Mouse (Mus musculus) brain, embryonic 14.5 days (tissue): ENCODE measurements at regions not wholly inside any gene's neighbourhood (a gene's known extent, or its start where the extent isn't known, plus 50 kb on each side); places are given as distances from the start of the nearest gene placed in this dataset.
"Not testable (repeated sequence)": the region's sequence is repeated elsewhere in the genome, so short reads cannot be mapped to it uniquely, and the experiment has no call there.

Experiments used
- DNase-seq: peaks from one replicate; pipeline ENCODE4 v3.0.0-alpha.2; 2011; ENCODE audit warnings: low read depth
- CTCF ChIP-seq: fragments of 200-500 bp; IDR thresholded peaks from 2 replicates; pipeline ENCODE4 v1.5.1; 2012; ENCODE audit warnings: inconsistent platforms, mild to moderate bottlenecking, moderate library complexity, borderline replicate concordance; ENCODE audit not compliant: insufficient read depth, insufficient read length; ENCODE audit errors: extremely low read depth
- POLR2A ChIP-seq: fragments of 200-500 bp; IDR thresholded peaks from 2 replicates; pipeline ENCODE4 v1.6.1; 2012; ENCODE audit warnings: mild to moderate bottlenecking, inconsistent platforms, borderline replicate concordance; ENCODE audit not compliant: poor library complexity, insufficient read depth, insufficient read length, severe bottlenecking; ENCODE audit errors: extremely low read depth

- no peak for TF ChIP-seq CTCF
- TF ChIP-seq POLR2A: no peak
- DNase-seq: no peak
These were observed 152.2 kb upstream of the Ddhd1 start for GRCm38 (mm10) chr14:45810101-45810500.

- DNase-seq: no peak
- no peak for TF ChIP-seq CTCF
- TF ChIP-seq POLR2A: no peak
These were observed 152.7 kb upstream of the Ddhd1 start for GRCm38 (mm10) chr14:45810630-45811029.

- TF ChIP-seq CTCF: no peak
- no peak for TF ChIP-seq POLR2A
- DNase-seq: no peak
These were observed 157.7 kb upstream of the Ddhd1 start for GRCm38 (mm10) chr14:45815598-45815997.

- not testable (repeated sequence) for DNase-seq
These were observed 158.7 kb upstream of the Ddhd1 start for GRCm38 (mm10) chr14:45816611-45817010.

- no peak for DNase-seq
- TF ChIP-seq CTCF: no peak
- no peak for TF ChIP-seq POLR2A
These were observed 159.8 kb upstream of the Ddhd1 start for GRCm38 (mm10) chr14:45817756-45818155.

- no peak for DNase-seq
- TF ChIP-seq POLR2A (no peak), CTCF (0 out of 2 replicates have a peak, but pooled peaks have one; percentile 13)
These were observed 166.7 kb upstream of the Ddhd1 start for GRCm38 (mm10) chr14:45824601-45825000.

- TF ChIP-seq CTCF (no peak), POLR2A (no peak)
- no peak for DNase-seq
These were observed 168.1 kb upstream of the Ddhd1 start for GRCm38 (mm10) chr14:45826023-45826422.

GRCm38 (mm10) chr14:45827096-45827495 lies 169.2 kb upstream of the Ddhd1 start:
- DNase-seq: no peak
- no peak for TF ChIP-seq POLR2A
- TF ChIP-seq CTCF: no peak

GRCm38 (mm10) chr14:45830457-45830856 lies 172.5 kb upstream of the Ddhd1 start:
- DNase-seq: no peak
- no peak for TF ChIP-seq CTCF

GRCm38 (mm10) chr14:45837039-45837438 lies 179.1 kb upstream of the Ddhd1 start:
- no peak for TF ChIP-seq POLR2A
- TF ChIP-seq CTCF: no peak
- DNase-seq: no peak

- no peak for DNase-seq
These were observed 185.9 kb upstream of the Ddhd1 start for GRCm38 (mm10) chr14:45843829-45844228.

GRCm38 (mm10) chr14:45850588-45850987 lies 192.6 kb upstream of the Ddhd1 start:
- TF ChIP-seq POLR2A: no peak
- no peak for TF ChIP-seq CTCF
- no peak for DNase-seq

More at GRCm38 (mm10) chr14:45843829-45844228, 185.9 kb upstream of the Ddhd1 start:
- TF ChIP-seq CTCF (no peak), POLR2A (no peak)

GRCm38 (mm10) chr14:45878428-45878827 lies 220.5 kb upstream of the Ddhd1 start:
- TF ChIP-seq CTCF (peak; percentile 93), POLR2A (no peak)
- DNase-seq: peak; percentile 68

- DNase-seq: peak; percentile 13
- TF ChIP-seq POLR2A: no peak
- no peak for TF ChIP-seq CTCF
These were observed 262.8 kb upstream of the Ddhd1 start for GRCm38 (mm10) chr14:45920783-45921182.
